Mouse (Mus musculus) hindbrain, embryonic 15.5 days (tissue): Measurements from ENCODE around the gene Zfp512b. TPM values are rescaled to one million over a fixed set of nuclear protein-coding genes. Genes with fewer than 3 reads are reported as not detected.

Experiments used
- ATAC-seq: fragments of 200-750 bp; cut with Nextera tagmentation; 2 replicates; pipeline ENCODE4 v1.8.0; 2017; ENCODE audit warnings: low read depth, moderate number of reproducible peaks, moderate TSS enrichment; ENCODE audit not compliant: low FRiP score
- H3K27ac ChIP-seq: fragments of 300-500 bp; sonication (generic); replicated peaks from 2 replicates; pipeline ENCODE4 v1.5.1; 2015; ENCODE audit warnings: mild to moderate bottlenecking, inconsistent platforms
- H3K27me3 ChIP-seq: fragments of 300-500 bp; sonication (generic); 2 replicates; pipeline ENCODE4 v1.6.1; 2015; ENCODE audit warnings: control low read depth, inconsistent platforms
- H3K36me3 ChIP-seq: fragments of 300-500 bp; sonication (generic); 2 replicates; pipeline ENCODE4 v1.6.1; 2015; ENCODE audit warnings: control low read depth, inconsistent platforms
- H3K4me1 ChIP-seq: fragments of 300-500 bp; sonication (generic); replicated peaks from 2 replicates; pipeline ENCODE4 v1.6.1; 2015; ENCODE audit warnings: control low read depth, inconsistent platforms
- H3K4me2 ChIP-seq: fragments of 300-500 bp; sonication (generic); 2 replicates; pipeline ENCODE4 v1.6.1; 2015; ENCODE audit warnings: moderate library complexity, mild to moderate bottlenecking, inconsistent platforms
- H3K4me3 ChIP-seq: fragments of 300-500 bp; sonication (generic); 2 replicates; pipeline ENCODE4 v1.5.1; 2015; ENCODE audit warnings: mild to moderate bottlenecking, inconsistent platforms
- H3K9ac ChIP-seq: fragments of 300-500 bp; sonication (generic); 2 replicates; pipeline ENCODE4 v1.6.1; 2015; ENCODE audit warnings: inconsistent platforms
- H3K9me3 ChIP-seq: fragments of 300-500 bp; sonication (generic); 2 replicates; pipeline ENCODE4 v1.6.1; 2016; ENCODE audit warnings: control low read depth, inconsistent platforms
- whole genome bisulfite sequencing: fragments of 180-500 bp; shearing (Covaris S2); methylation state at CpG from one replicate; pipeline ENCODE4 v1.1.7; 2015; 5-methylcytosine and 5-hydroxymethylcytosine counted together
- polyA plus RNA-seq: library from polyadenylated mRNA; unstranded; fragments of >200 nt; fragmentation: Nextera tagmentation; extraction: Ambion mirVana; gene quantifications from 2 replicates; pipeline ENCODE4 v1.2.1, GENCODE M21; 2015

The Zfp512b gene
- polyA plus RNA-seq, 1 experiment from 2014 or later, result 94.0 TPM

- Histone ChIP-seq H3K27me3 (no peaks in the 10 kb centered on the region), H3K4me2 (peak within 1 kb of the TSS; percentile 79), H3K4me1 (peaks cover 61% of the 10 kb centered on the region), H3K36me3 (0 out of 2 replicates have a peak, but pooled peaks cover 11% of the 10 kb centered on the region), H3K9ac (peak within 1 kb of the TSS; percentile 93), H3K4me3 (peak within 1 kb of the TSS; percentile 72), H3K27ac (peak within 1 kb of the TSS; percentile 95), H3K9me3 (no peaks in the 10 kb centered on the region)
- peak; percentile 35 for ATAC-seq
- WGBS, result 1% methylated on average over 71 of the region's 71 CpGs
These were observed 6.1 kb upstream of the Zfp512b start, which contains the start of gene Samd10 for GRCm38 (mm10) chr2:181598454-181599351. Gene Samd10, minus strand, starts transcription at chr2:181599212.

- Histone ChIP-seq H3K27me3 (no peaks in the 10 kb centered on the region), H3K4me2 (peak overlapping the region; percentile 79), H3K36me3 (0 out of 2 replicates have a peak, but pooled peaks cover 11% of the 10 kb centered on the region), H3K27ac (no peak overlapping the region), H3K4me1 (peaks cover 62% of the 10 kb centered on the region), H3K4me3 (peak overlapping the region; percentile 72; the same call in 1 of the 2 replicates), H3K9ac (0 out of 2 replicates have a peak overlapping the region, but pooled peaks have one; percentile 93), H3K9me3 (no peaks in the 10 kb centered on the region)
- 75% methylated on average over 7 of the region's 7 CpGs for WGBS
- no peak for ATAC-seq
These were observed 4.9 kb upstream of the Zfp512b start for GRCm38 (mm10) chr2:181597378-181598061.

GRCm38 (mm10) chr2:181596221-181596960 is 3.8 kb upstream of the Zfp512b start:
- H3K4me3 ChIP-seq, result no peak overlapping the region
- no peak overlapping the region for H3K9ac ChIP-seq
- ATAC-seq, result no peak
- WGBS, result 64% methylated on average over 6 of the region's 6 CpGs
- H3K9me3 ChIP-seq, result no peaks in the 10 kb centered on the region
- H3K36me3 ChIP-seq, result 0 out of 2 replicates have a peak, but pooled peaks cover 11% of the 10 kb centered on the region
- H3K4me1 ChIP-seq, result peaks cover 59% of the 10 kb centered on the region
- no peak overlapping the region for H3K4me2 ChIP-seq
- no peak overlapping the region for H3K27ac ChIP-seq
- no peaks in the 10 kb centered on the region for H3K27me3 ChIP-seq

- peaks cover 63% of the 10 kb centered on the region for H3K4me1 ChIP-seq
- 75% methylated on average over 4 of the region's 4 CpGs for WGBS
- H3K4me3 ChIP-seq, result no peak overlapping the region
- H3K27ac ChIP-seq, result no peak overlapping the region
- H3K36me3 ChIP-seq, result peaks cover 17% of the 10 kb centered on the region; the same call in 1 of the 2 replicates
- H3K4me2 ChIP-seq, result no peak overlapping the region
- H3K9ac ChIP-seq, result no peak overlapping the region
- no peaks in the 10 kb centered on the region for H3K27me3 ChIP-seq
- no peaks in the 10 kb centered on the region for H3K9me3 ChIP-seq
- ATAC-seq, result no peak
These were observed 2.5 kb upstream of the Zfp512b start for GRCm38 (mm10) chr2:181594946-181595696.

GRCm38 (mm10) chr2:181593937-181594336 is 1.3 kb upstream of the Zfp512b start:
- peaks cover 29% of the 10 kb centered on the region for H3K36me3 ChIP-seq
- H3K4me3 ChIP-seq, result no peak overlapping the region
- no peak overlapping the region for H3K4me2 ChIP-seq
- no peak overlapping the region for H3K27ac ChIP-seq
- no peak overlapping the region for H3K9ac ChIP-seq
- ATAC-seq, result no peak
- peaks cover 57% of the 10 kb centered on the region for H3K4me1 ChIP-seq
- no peaks in the 10 kb centered on the region for H3K27me3 ChIP-seq
- no peaks in the 10 kb centered on the region for H3K9me3 ChIP-seq

GRCm38 (mm10) chr2:181593042-181593421 is 429 bp upstream of the Zfp512b start:
- peak overlapping the region; percentile 97 for H3K9ac ChIP-seq
- H3K9me3 ChIP-seq, result no peaks in the 10 kb centered on the region
- H3K27ac ChIP-seq, result peak overlapping the region; percentile 94
- peaks cover 38% of the 10 kb centered on the region for H3K36me3 ChIP-seq
- peak overlapping the region; percentile 99 for H3K4me3 ChIP-seq
- peak overlapping the region; percentile 63 for H3K4me2 ChIP-seq
- peaks cover 53% of the 10 kb centered on the region for H3K4me1 ChIP-seq
- 7% methylated on average over 6 of the region's 6 CpGs for WGBS
- no peaks in the 10 kb centered on the region for H3K27me3 ChIP-seq
- no peak for ATAC-seq

- Histone ChIP-seq H3K9me3 (no peaks in the 10 kb centered on the region), H3K27ac (peak within 1 kb of the TSS; percentile 94), H3K4me1 (peaks cover 38% of the 10 kb centered on the region), H3K9ac (peak within 1 kb of the TSS; percentile 97), H3K36me3 (peaks cover 49% of the 10 kb centered on the region), H3K4me3 (peak within 1 kb of the TSS; percentile 99), H3K27me3 (no peaks in the 10 kb centered on the region), H3K4me2 (peak within 1 kb of the TSS; percentile 63)
- WGBS, result 17% methylated on average over 5 of the region's 5 CpGs
- ATAC-seq, result 0 out of 2 replicates have a peak, but pooled peaks have one; percentile 16
These were observed 996 bp downstream of the Zfp512b start, which contains the start of gene Prpf6 for GRCm38 (mm10) chr2:181591528-181592085. Gene Prpf6, plus strand, starts transcription at chr2:181591868.

GRCm38 (mm10) chr2:181590471-181590870 is 2.1 kb downstream of the Zfp512b start:
- H3K27me3 ChIP-seq, result no peaks in the 10 kb centered on the region
- WGBS, result 97% methylated on average over 5 of the region's 5 CpGs
- peak overlapping the region; percentile 99; the same call in 1 of the 2 replicates for H3K4me3 ChIP-seq
- ATAC-seq, result no peak
- H3K4me2 ChIP-seq, result 0 out of 2 replicates have a peak overlapping the region, but pooled peaks have one; percentile 63
- H3K36me3 ChIP-seq, result peaks cover 51% of the 10 kb centered on the region
- H3K4me1 ChIP-seq, result peaks cover 37% of the 10 kb centered on the region
- H3K27ac ChIP-seq, result no peak overlapping the region
- no peaks in the 10 kb centered on the region for H3K9me3 ChIP-seq
- H3K9ac ChIP-seq, result peak overlapping the region; percentile 97

- Histone ChIP-seq H3K9me3 (no peaks in the 10 kb centered on the region), H3K27me3 (no peaks in the 10 kb centered on the region), H3K4me3 (no peak overlapping the region), H3K27ac (no peak overlapping the region), H3K36me3 (peaks cover 58% of the 10 kb centered on the region), H3K9ac (no peak overlapping the region), H3K4me2 (no peak overlapping the region), H3K4me1 (peaks cover 37% of the 10 kb centered on the region)
- whole genome bisulfite sequencing, result 99% methylated on average over 9 of the region's 9 CpGs
- no peak for ATAC-seq
These were observed 2.9 kb downstream of the Zfp512b start for GRCm38 (mm10) chr2:181589732-181590105.

- Histone ChIP-seq H3K9ac (no peak overlapping the region), H3K9me3 (no peaks in the 10 kb centered on the region), H3K27me3 (no peaks in the 10 kb centered on the region), H3K27ac (no peak overlapping the region), H3K36me3 (peaks cover 64% of the 10 kb centered on the region), H3K4me1 (peaks cover 35% of the 10 kb centered on the region), H3K4me2 (no peak overlapping the region), H3K4me3 (no peak overlapping the region)
- no peak for ATAC-seq
- 93% methylated on average over 10 of the region's 10 CpGs for WGBS
These were observed 3.4 kb downstream of the Zfp512b start for GRCm38 (mm10) chr2:181589011-181589731.
